Mouse (Mus musculus) bone marrow, adult 2 months (tissue): ENCODE measurements around the gene Kcna10.

Experiments
- CTCF ChIP-seq: fragments of 200-500 bp; IDR thresholded peaks from 2 replicates; pipeline ENCODE4 v1.5.1; 2011; ENCODE audit warnings: low read length, control low read depth; ENCODE audit not compliant: control insufficient read depth, insufficient read depth
- POLR2A ChIP-seq: fragments of 200-500 bp; IDR thresholded peaks from 2 replicates; pipeline ENCODE4 v1.6.1; 2011; ENCODE audit warnings: low read depth, mild to moderate bottlenecking, control low read depth, low read length, borderline replicate concordance; ENCODE audit not compliant: control insufficient read depth

DNA sequence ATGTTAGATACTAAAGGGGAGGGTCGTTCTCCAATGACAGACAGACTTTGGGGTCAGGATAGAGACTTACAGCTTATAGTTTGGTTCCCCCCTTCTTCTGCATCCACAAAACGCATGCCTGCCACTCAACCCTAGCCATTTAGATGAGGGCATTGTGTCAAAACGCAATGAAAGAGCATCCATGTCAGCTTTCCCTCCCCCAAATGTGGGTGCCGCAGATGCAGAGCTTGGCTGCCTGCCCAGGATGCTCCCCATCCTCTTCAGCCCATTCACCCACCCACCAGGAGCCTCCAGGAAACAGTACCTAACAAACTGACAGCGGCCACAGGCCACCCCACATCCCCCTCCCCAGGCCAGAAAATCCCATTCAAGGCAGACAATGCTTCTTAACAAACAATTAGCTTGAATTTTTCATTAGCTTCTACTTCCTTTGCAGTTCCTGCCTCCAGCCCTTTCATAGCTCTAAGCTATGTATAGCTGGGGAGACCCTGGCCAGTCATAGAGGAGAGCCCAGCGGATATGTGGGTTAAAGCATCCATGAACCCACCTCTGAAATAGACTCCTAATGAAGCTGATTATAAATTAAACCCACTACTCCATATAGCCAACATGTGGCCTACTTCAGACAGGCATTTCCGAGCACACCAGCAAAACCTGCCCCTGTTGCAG is 31.9 kb upstream of the Kcna10 start:
- no peak for TF ChIP-seq CTCF
- no peak for TF ChIP-seq POLR2A
